Mouse (Mus musculus): ENCODE results near the gene Cops9.

Cops9 gene

DNA sequence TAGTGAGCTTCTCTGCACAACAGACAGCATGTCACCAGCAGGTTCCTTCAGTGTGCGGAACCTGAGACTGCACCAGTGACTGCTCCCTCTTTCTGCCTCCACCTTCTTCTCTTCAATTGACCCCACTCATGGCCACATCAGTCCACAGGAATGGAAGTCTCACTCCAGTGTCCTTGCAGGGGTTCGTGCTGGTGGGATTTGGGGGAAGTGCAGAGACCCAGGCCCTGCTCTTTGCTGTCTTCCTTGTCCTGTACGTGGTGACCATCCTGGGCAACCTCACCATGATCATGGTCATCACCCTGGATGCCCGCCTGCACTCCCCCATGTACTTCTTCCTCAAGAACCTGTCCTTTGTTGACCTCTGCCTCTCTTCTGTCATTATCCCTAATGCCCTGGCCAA is 34.1 kb downstream of the Cops9 start:
- no peak for DNase-seq (ENCODE audit: low read depth, low spot score)

DNA sequence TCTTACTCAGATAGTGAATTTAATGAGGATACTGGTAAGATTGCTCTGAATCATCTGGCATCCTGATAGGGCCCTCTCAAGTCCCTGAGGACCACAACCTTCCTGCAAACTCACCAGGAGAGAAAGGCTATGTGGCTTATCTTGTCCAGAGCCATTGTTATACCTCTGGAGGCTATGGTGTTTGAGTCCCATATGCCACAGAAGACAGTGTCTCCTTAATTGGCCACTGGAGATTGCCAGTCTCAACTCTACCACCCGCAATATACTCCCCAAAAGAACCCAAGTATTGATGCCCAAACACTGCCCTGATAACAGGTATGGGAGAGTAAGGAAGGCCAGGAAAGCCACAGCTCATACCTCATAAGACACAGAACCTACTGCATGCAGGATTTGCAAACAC is 36.3 kb downstream of the Cops9 start, which contains the start of gene Olfr1410:
TSS of gene Olfr1410 (plus strand) at position 301 of the 400 bp plus-strand sequence.
- no peak for DNase-seq (ENCODE audit: low read depth, low spot score)

DNA sequence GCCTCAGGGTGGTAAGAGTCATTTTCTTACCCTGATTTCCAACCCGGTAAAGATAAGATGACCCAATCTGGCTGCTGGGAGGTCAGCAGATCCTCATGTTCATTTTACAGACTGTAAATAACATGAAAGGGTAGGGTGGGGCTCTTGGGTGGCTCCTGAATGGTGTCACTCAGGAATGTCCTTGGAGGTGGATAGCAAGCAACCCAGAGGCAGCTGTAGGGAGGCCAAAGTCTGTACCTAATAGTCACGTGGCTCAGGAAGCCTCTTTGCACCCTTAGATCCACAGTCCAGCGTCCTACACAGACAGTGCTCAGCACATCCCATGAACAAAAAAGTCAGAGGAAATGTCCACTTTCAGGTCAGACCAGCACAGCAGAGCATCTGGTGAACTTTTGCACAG is 45.8 kb downstream of the Cops9 start:
- no peak for DNase-seq (ENCODE audit: low read depth, low spot score)

DNA sequence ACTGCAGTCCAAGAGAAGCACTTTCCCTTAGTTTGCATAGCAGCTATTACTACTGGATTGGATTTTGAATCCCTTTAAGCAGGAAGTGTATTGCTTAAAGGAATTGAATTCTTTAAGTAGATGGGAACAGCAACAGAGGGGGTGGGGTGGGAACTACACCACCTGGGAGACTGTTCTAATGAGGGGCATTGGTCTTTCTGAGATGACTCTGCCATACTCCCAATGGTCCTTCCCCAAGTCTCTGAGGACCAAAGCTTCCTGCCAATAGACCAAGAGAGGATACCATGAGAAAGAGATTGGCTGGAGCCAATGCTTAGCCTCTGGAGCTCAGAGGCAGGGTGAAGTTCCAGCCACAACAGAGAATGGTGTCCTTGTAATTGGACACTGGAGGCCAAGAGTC is 47.7 kb downstream of the Cops9 start, which contains the start of gene Olfr1411:
TSS of gene Olfr1411 (plus strand) at position 301 of the 400 bp plus-strand sequence.
- DNase-seq (ENCODE audit: low read depth, low spot score) = no peak
